Mouse (Mus musculus) E14TG2a.4 (cell line): Measurements from ENCODE around the gene Snn.

Experiments used
- CTCF ChIP-seq: conservative IDR thresholded peaks from 2 replicates; pipeline ENCODE4 v1.5.1; 2014; ENCODE audit warnings: low read length
- NANOG ChIP-seq: IDR thresholded peaks from 2 replicates; pipeline ENCODE4 v1.6.1; 2014; ENCODE audit warnings: borderline replicate concordance, low read length, mixed read lengths
- POU5F1 ChIP-seq: IDR thresholded peaks from 2 replicates; pipeline ENCODE4 v1.6.1; 2014; ENCODE audit warnings: low read length, borderline replicate concordance

GRCm38 (mm10) chr16:11086856-11087588 lies 26.3 kb downstream of the Snn start:
- no peak for TF ChIP-seq CTCF
- no peak for TF ChIP-seq POU5F1
- TF ChIP-seq NANOG = no peak
